Mouse (Mus musculus) brown adipose tissue, adult 24 weeks (tissue): ENCODE results near the gene Zmym3. TPM values are rescaled to one million over a fixed set of nuclear protein-coding genes. Genes with fewer than 3 reads are reported as not detected.

Experiments
- H3K27ac ChIP-seq: fragments of 200-500 bp; replicated peaks from 2 replicates; pipeline ENCODE4 v1.5.1; 2012; ENCODE audit warnings: low read depth, mild to moderate bottlenecking, low read length
- H3K4me1 ChIP-seq: fragments of 200-500 bp; 2 replicates; pipeline ENCODE4 v1.6.1; 2012; ENCODE audit warnings: low read length, mixed read lengths; ENCODE audit not compliant: control insufficient read depth, insufficient read depth, insufficient read length
- H3K4me3 ChIP-seq: fragments of 200-500 bp; 2 replicates; pipeline ENCODE4 v1.5.1; 2012; ENCODE audit warnings: low read depth, mild to moderate bottlenecking, low read length, moderate library complexity; ENCODE audit not compliant: insufficient read depth
- polyA plus RNA-seq: library from polyadenylated mRNA; stranded (reverse); fragments of >200 nt; gene quantifications from 2 replicates; pipeline ENCODE4 v1.2.4, GENCODE M21; 2012; ENCODE audit not compliant: missing spikeins, insufficient read depth, insufficient read length

Gene Zmym3
- polyA plus RNA-seq: 10.2 and 11.3 TPM in 2 replicates

DNA sequence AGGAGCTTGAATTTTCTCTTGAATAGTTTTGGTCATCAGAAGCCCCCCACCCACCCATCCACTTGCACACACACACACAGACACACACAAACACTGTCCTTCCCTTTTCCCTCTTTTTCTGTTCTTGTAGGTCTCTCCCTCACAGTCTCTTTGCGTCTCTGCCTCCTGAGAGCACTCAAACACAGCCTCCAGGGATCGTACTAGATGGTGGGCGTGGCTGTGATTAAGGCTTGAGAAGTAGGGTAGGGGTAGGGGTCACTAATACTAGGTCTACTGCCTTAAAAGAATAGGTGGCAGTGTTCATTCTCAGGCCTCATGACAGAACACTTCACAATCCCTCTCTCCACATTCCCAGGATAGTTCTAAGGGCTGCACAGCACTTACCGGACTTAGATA, at the start of gene Zmym3:
TSS of gene Zmym3 (minus strand) at position 150 of the 396 bp plus-strand sequence.
- Histone ChIP-seq H3K4me1 (0 out of 2 replicates have a peak, but pooled peaks cover 2% of the 10 kb centered on the region), H3K4me3 (peak within 1 kb of the TSS; percentile 99), H3K27ac (peak within 1 kb of the TSS; percentile 43)

DNA sequence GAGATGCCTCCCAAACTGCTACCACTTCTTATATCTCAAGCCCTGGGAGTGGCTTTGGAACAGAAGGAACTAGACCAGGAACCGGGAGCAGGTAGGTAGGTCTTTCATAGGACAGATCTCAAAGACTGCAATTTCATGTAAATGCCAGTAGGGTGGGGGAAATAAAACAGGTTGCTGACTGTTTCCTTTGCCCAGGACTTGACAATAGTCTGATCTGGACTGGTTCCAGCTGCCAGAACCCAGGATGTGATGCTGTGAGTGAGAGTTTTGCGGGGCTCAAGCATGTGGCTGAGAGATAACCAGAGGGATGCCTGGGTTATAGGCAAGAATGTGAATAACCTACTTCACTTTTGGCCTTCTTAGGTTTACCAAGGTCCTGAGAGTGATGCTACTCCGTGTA, 30.9 kb upstream of the Zmym3 start:
- H3K4me1 ChIP-seq: no peaks in the 10 kb centered on the region
- H3K27ac ChIP-seq: no peak overlapping the region; the same call in 1 of the 2 replicates
- H3K4me3 ChIP-seq: no peak overlapping the region

DNA sequence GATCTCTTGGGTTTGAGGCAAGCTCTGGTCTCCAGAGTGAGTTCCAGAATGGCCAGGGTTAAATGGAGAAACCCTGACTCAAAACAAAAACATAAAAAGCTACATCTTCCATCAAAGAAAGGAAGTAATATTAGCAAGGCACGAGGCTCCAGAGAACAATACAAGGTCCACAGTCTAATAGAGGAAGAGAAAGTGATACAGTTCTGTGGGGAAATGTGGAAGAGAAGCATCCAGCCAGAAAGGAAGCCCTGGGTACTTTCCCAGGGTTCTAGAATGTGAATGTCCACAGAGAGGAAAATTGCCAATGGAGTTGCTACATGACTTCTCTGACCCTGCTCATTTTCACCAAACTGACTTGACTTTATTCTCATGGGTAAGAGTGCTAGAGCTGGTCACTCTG, 30.5 kb upstream of the Zmym3 start:
- H3K4me1 ChIP-seq: no peaks in the 10 kb centered on the region
- no peak overlapping the region for H3K4me3 ChIP-seq
- H3K27ac ChIP-seq: no peak overlapping the region; the same call in 1 of the 2 replicates

DNA sequence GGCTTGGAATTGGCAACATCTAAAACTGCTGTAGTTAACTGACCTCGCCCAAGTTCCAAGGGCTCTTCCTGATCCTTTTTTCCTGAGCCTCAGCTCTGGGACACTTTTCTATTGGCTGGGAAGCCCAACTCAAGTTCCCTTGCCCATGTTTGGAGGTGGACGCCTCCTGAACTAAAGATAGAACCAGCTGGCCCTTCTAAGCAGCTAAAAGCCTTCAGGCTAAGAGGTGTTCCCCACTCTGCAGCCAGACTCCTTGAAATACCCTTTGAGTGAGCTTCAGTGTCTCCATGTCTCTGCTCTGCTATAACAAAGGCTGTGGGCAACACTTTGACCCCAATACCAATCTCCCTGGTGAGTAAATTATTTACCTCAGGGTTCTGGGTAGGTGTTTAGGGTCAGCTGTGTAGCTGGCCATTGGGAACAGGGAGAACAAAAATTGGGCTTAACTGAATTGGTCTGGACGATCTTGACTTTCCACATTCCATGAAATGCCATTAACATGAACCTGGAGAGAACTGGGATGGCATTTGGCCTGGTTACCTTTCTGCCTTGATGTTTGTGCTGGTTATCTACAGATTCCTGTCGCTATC, 28.3 kb upstream of the Zmym3 start, which contains the start of gene Itgb1bp2:
TSS of gene Itgb1bp2 (plus strand) at position 203 of the 590 bp plus-strand sequence.
- Histone ChIP-seq H3K4me3 (no peak within 1 kb of the TSS), H3K27ac (no peak within 1 kb of the TSS), H3K4me1 (no peaks in the 10 kb centered on the region)

DNA sequence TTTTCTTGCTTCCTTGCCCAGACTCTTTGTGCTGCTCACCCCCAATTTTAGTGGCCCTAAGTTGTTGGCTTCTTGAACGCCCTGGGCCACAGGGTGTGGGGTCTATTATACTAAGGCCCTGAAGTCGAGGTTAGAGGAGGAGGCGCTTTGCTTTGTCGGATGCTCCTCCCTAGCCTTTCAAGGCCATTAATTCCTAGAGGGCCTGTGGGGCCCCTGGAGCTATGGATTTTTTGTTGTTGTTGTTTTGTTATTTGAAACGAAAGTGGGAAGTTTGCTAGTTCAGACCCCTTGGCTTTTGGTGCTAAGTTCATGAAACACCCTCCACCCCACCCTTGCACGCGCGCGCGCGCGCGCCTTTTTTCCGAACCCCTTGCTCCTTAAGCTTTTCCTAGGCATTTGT, 9.3 kb upstream of the Zmym3 start:
- Histone ChIP-seq H3K4me3 (peak overlapping the region; percentile 89), H3K27ac (peak overlapping the region; percentile 78), H3K4me1 (no peaks in the 10 kb centered on the region)

DNA sequence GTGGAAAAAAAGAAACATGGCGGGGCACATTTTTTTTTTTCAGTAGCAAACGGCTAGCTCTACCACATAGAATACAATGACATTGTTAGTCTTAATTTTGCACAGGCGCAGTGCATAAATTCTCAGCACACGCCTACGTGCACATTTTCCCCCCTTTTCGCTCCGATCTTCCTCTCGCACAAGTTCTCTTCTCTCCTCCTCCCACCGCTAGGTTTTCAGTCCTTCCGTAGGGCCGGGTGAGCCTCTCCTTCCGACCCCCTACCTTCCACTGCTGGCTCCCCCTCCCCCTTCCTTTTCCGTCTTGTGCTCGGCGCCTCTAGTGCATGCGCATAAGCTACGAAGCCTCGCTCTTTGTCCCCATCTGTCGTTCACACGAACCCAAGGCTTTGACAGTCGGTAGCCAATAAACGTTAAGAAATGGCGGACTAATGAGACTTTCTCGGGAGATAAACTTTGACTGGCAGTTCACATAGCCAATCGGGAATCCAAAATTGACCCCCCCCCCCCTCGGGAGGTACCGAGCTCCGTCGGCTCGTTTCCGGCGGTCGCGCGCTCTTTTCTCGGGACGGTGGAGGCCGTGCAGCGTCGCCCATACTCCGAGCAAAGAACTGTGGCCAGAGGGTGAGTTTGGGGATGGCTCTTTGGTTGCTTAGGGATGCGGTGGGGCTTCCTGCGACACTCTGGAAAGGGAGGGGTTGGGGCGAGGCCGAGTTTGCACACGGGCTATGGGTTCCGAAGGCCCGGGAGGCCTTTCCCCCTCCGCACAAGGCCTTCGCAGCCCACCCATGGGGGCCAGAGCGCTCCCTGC, 8.7 kb upstream of the Zmym3 start, which contains the start of gene Nono:
TSS of gene Nono (plus strand) at position 177 of the 808 bp plus-strand sequence.
- peak within 1 kb of the TSS; percentile 89 for H3K4me3 ChIP-seq
- H3K27ac ChIP-seq: peak within 1 kb of the TSS; percentile 85

DNA sequence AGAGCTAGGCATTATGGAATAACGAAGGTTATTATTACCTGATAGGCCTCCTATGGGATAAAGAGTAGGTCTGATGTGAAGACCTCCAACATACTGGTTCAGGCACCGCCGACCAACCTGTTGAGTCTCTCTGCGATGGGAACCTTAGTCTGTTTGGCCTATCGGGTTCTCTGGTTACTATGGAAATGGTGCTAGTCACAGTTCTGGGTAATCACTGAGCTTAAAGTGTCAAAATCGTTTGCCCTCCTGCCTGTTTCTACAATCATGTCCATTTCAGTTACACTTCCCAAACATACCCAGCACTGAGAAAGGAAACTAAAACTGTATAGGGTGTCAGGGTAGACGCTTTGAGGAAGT, 8.1 kb upstream of the Zmym3 start:
- H3K4me3 ChIP-seq: peak overlapping the region; percentile 65
- peak overlapping the region; percentile 85 for H3K27ac ChIP-seq
- H3K4me1 ChIP-seq: no peaks in the 10 kb centered on the region

More for the DNA sequence above, 8.7 kb upstream of the Zmym3 start, which contains the start of gene Nono:
- H3K4me1 ChIP-seq: no peaks in the 10 kb centered on the region

DNA sequence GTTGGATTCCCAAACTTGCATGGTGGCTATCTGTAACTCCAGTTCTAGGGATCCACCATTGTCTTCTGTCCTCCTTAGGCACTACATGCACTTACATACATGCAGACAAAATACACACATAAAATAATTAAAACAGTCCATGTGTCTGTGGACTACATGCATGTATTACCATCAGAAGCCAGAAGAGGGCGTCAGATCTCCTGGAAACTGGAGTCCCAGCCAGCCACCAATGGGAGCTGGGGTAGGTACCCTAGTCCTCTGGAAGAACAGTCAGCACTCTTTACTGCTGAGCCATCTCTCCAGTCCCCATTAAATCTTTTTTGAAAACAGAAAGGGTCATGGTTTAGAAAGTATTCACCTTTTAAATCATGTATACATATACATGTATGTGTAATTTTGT, 7.1 kb upstream of the Zmym3 start:
- H3K4me3 ChIP-seq: no peak overlapping the region
- H3K27ac ChIP-seq: no peak overlapping the region
- H3K4me1 ChIP-seq: no peaks in the 10 kb centered on the region

DNA sequence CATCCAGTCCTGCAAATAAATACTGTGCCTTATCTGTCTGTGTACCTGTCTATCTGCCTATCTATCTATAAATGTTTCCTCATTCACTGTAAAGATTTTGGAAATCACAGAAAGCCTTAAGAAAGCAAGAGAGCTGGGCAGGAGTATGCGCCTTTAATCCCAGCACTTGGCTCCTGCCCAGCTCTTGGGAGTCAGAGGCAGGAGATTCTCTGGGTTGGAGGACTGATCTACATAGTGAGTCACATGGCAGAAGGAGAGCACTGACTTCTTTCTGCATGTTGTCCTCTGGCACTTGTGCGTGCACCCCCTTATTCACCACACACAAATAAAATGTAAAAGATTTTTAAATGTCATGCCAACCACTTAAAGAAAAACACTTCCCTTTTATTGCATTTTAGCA, 2.8 kb upstream of the Zmym3 start:
- H3K4me1 ChIP-seq: 0 out of 2 replicates have a peak, but pooled peaks cover 2% of the 10 kb centered on the region
- H3K27ac ChIP-seq: no peak overlapping the region

DNA sequence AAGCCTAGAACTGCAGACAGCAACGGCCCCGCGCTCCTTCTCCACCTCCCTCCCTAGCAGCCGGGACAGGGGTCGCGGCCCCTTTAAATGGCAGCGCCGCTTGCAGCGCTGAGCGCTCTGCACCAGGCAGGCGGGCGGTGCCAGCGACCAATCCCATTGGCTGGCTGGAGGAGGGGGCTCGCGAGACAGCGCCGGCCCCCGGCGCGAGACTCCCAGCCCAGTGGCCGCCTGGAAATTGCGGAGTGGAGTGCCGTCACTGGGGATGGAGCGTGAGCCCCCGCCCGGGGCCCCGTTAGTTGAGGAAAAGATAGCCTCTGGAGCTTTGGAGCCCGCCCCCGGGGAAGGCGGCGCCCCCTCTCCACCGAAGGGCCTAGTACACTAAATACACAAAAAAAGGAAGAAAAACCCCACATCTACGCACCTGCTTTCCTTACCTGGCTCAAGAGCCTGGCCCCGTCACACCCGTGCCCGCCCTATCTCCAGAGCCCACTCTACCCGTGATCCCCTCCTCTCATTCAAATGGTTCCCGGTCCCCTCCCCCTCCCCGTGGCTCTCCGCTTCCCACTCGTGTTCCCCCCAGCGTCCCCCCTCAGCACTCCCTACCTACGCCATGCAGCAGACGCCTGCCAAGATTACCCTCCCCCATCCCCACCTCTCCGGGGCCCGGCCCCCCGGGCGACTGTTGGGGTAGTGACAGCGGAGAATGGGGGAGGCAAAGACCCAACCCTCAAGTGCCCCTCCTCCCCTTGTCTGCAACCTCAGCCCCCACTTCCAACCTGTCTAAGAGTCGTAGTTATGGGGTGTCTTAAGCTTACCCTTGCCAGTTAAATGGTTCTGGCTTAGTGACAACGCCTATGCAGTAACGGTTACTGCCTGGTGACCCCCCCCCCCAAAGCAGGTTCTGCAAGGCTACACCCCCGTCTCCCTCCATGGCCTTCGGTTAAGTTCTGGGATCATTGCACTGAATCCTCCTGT, 637 bp downstream of the Zmym3 start:
- Histone ChIP-seq H3K27ac (peak overlapping the region; percentile 82), H3K4me1 (0 out of 2 replicates have a peak, but pooled peaks cover 2% of the 10 kb centered on the region), H3K4me3 (peak overlapping the region; percentile 99)

More for the DNA sequence above, 2.8 kb upstream of the Zmym3 start:
- no peak overlapping the region for H3K4me3 ChIP-seq

DNA sequence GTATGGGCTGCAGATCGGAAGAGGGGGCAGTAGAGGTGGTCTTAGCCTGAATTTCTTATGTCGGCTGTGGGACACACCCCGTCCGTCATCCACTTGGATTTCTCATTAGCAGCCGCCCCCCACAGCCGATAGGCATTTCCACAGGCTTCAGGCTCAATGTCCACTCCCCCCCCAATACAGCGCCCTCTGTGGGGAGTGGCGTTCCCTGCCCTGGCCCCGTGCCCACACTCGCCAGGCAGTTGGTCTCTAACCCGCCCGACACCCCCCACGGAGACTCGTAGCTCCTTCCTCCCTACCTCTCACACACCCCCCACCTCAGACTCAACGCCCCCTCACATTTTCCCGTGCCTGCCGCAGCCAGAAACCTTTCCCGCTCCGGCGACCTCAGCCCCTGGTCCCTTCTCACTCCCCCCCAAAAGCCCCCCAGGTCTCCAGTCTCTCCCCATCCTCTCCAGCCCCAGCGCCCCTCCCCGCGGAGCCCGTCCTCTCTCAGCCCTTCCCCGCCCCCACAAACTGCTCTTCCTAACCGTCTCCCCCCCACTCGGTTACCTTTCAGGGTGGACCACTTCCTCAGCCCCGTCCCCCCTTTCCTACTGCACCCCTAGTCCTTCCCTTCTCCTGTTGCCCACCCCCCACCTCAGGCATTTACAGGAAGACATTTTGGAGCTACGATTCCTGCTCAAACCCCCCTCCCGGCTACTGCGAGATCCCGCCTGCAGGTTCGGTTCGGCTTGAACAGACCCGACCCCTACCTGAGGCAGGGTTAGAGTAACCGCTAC, 1.5 kb downstream of the Zmym3 start:
- Histone ChIP-seq H3K4me3 (peak overlapping the region; percentile 99), H3K4me1 (0 out of 2 replicates have a peak, but pooled peaks cover 2% of the 10 kb centered on the region), H3K27ac (peak overlapping the region; percentile 82)

DNA sequence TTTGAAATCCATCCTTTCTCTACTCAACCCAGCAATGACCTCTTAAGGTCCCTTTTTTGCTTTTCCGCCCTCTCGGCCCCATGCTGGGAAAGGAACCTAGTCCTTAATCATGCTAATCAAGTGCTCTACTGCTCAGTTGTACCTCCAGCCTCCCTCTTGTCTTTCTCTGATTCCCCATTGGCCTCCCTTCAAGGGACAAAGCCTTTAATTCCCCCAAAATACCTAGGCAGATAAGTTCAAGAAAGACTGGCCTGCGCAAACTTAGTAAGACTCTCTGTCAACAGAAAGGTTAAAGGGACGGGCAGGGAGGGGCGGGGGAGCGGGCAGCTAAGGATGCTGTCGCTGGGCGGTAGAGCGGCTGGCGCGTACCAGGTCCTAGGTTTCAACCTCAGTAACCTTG, 24.2 kb downstream of the Zmym3 start:
- Histone ChIP-seq H3K27ac (no peak overlapping the region), H3K4me1 (no peaks in the 10 kb centered on the region), H3K4me3 (no peak overlapping the region)

DNA sequence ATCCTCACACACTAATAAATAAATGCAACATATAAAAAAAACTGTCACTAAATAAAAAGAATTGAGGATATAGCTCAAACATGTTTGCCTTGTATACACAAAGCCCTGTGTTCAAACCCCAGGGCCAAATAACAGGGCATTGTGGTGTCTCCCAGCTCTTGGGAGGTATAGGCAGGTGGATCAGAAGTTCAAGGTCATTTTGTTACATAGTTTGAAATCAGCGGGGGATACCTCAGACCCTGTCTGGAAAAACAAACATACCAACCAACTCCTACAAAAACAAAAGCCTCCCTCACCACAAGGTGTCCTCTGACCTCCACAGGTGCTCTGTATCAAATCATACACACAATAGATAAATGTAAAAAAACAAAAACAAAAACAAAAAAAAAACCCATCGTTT, 26.3 kb downstream of the Zmym3 start:
- no peaks in the 10 kb centered on the region for H3K4me1 ChIP-seq
- H3K4me3 ChIP-seq: no peak overlapping the region
- H3K27ac ChIP-seq: no peak overlapping the region

DNA sequence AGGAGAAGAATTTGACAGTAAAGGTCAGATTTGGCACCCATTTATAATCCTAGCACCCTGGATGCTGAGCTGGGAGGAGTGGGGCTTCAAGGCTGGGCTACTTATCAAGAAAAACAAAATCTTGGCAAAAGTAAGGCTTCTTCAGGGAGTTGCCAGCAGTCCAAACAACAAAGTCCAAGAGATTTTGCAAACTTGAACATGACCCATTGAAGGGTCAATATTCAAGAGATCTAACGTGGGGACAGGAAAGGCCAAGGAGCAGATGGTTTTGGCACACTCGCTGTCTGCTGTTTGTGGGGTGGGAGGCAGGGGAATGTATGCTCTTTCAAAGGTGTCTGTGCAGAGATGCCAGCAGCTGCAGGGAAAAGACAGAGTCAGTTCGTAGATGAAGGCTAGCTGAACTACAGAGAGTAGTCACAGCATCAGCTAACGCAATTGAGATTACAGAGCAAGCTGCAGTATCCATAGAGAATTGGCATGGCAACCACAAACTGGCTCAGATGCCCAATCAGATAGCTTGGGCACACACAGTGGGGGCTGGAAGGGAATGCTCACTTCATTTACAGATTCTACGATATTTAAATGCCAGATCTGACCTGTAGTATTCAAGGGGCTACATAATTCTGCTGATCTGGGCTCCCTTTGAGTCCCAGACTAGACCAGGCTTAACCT, 31.6 kb downstream of the Zmym3 start:
- no peak overlapping the region for H3K4me3 ChIP-seq
- H3K4me1 ChIP-seq: no peaks in the 10 kb centered on the region; the same call in 1 of the 2 replicates
- no peak overlapping the region for H3K27ac ChIP-seq
